Comparison of ENCODE assay signal across 18 mouse cellular contexts in genomic region chr7:112457920-112458319, GRCm38 (mm10). TPM values are rescaled to one million over a fixed set of nuclear protein-coding genes. Genes with fewer than 3 reads are reported as not detected.
A peak's percentile ranks its signal among the peaks of the same experiment; 100 is the strongest.
DNase-seq lines count a peak whose midpoint lies in the region; ATAC-seq and TF ChIP-seq lines count a peak whose summit lies in the region.
"Had no signal": no experiment of that assay in that cellular context is flagged by ENCODE, and none has a peak within 500 bp of the region (broad histone marks: within the 10 kb centered on the region; RNA-seq: fewer than 3 reads in every experiment).

No protein-coding gene starts in this region.

- no peak for ATAC-seq in midbrain, embryonic 11.5 days (ENCODE audit: low FRiP score)
- ATAC-seq in midbrain, embryonic 16.5 days = no peak
- no peak for ATAC-seq in CD4-positive, CD25-positive, alpha-beta regulatory T cell, adult 4 months
- ATAC-seq: activated CD4-positive, CD25-positive, alpha-beta regulatory T cell, adult 4 months; forebrain, embryonic 13.5 days had no signal

- peaks cover 10% of the 10 kb centered on the region; the same call in 1 of the 2 replicates for H3K4me1 ChIP-seq in midbrain, embryonic 11.5 days (ENCODE audit: control insufficient read depth, insufficient read depth, low read length)
- peaks cover 3% of the 10 kb centered on the region; the same call in 1 of the 2 replicates for H3K4me1 ChIP-seq in midbrain, embryonic 16.5 days (ENCODE audit: control insufficient read depth, insufficient read depth, low read length)

- intact Hi-C loops in left cerebral cortex, postnatal 4 days (cut with DNase I) = no loop called here

- H3K4me2 ChIP-seq in midbrain, embryonic 11.5 days = no peak overlapping the region
- H3K4me2 ChIP-seq in midbrain, embryonic 16.5 days (ENCODE audit: low read length) = no peak overlapping the region
- H3K4me2 ChIP-seq in myocyte (ENCODE audit: low read depth) = peak overlapping the region; percentile 52
- H3K4me2 ChIP-seq: embryonic facial prominence, embryonic 12.5 days; forebrain, embryonic 13.5 days; heart, embryonic 15.5 days; hindbrain, embryonic 14.5 days had no signal

- no peak for TF ChIP-seq POLR2A in myocyte (IDR thresholded peaks at IDR 0.05; ENCODE audit: insufficient read length, low read depth)

- H3K9ac ChIP-seq in midbrain, embryonic 11.5 days (ENCODE audit: low read length) = no peak overlapping the region
- no peak overlapping the region for H3K9ac ChIP-seq in midbrain, embryonic 16.5 days (ENCODE audit: low read depth, low read length)
- H3K9ac ChIP-seq: embryonic facial prominence, embryonic 12.5 days; forebrain, embryonic 13.5 days; heart, embryonic 15.5 days; hindbrain, embryonic 14.5 days had no signal

- WGBS in midbrain, embryonic 11.5 days = 87% methylated on average over 4 of the region's 4 CpGs
- 89% methylated on average over 4 of the region's 4 CpGs for WGBS in midbrain, embryonic 16.5 days

- H3K79me2 ChIP-seq in myocyte (ENCODE audit: control insufficient read depth, insufficient read depth) = peaks cover 62% of the 10 kb centered on the region

- no peaks in the 10 kb centered on the region for H3K9me3 ChIP-seq in midbrain, embryonic 11.5 days (ENCODE audit: control insufficient read depth, low read length)
- H3K9me3 ChIP-seq in midbrain, embryonic 16.5 days (replicated peaks; ENCODE audit: control insufficient read depth, low read length, poor library complexity, severe bottlenecking) = no peaks in the 10 kb centered on the region
- H3K9me3 ChIP-seq: embryonic facial prominence, embryonic 12.5 days; forebrain, embryonic 13.5 days; heart, embryonic 15.5 days; hindbrain, embryonic 10.5 days had no signal

- H3K27me3 ChIP-seq in midbrain, embryonic 11.5 days (ENCODE audit: control insufficient read depth, insufficient read depth, low read length) = no peaks in the 10 kb centered on the region
- H3K27me3 ChIP-seq in midbrain, embryonic 16.5 days (ENCODE audit: control insufficient read depth, insufficient read depth, low read depth, low read length) = no peaks in the 10 kb centered on the region
- no peaks in the 10 kb centered on the region for H3K27me3 ChIP-seq in myocyte (ENCODE audit: control insufficient read depth, insufficient read depth, insufficient read length)
- H3K27me3 ChIP-seq: embryonic facial prominence, embryonic 12.5 days; forebrain, embryonic 13.5 days; heart, embryonic 15.5 days; Patski had no signal

- DNase-seq in layer of hippocampus, adult 11-12 months (ENCODE audit: low spot score) = peak; percentile 6
- DNase-seq in layer of hippocampus, postnatal 25 days (ENCODE audit: extremely low spot score in 1 of 2, low spot score in 1 of 2) = no peak
- peak; percentile 33 for DNase-seq in midbrain, embryonic 11.5 days (ENCODE audit: low spot score, missing footprints)
- no peak for DNase-seq in left cerebral cortex, postnatal 4 days
- DNase-seq: gastrocnemius, postnatal 25 days had no signal

- H3K4me3 ChIP-seq in midbrain, embryonic 11.5 days (ENCODE audit: low read depth, low read length) = no peak overlapping the region
- H3K4me3 ChIP-seq in midbrain, embryonic 16.5 days (ENCODE audit: low read depth, low read length) = no peak overlapping the region
- no peak overlapping the region for H3K4me3 ChIP-seq in myocyte
- H3K4me3 ChIP-seq: embryonic facial prominence, embryonic 12.5 days; forebrain, embryonic 13.5 days; gastrocnemius, adult 2 months; heart, embryonic 15.5 days; hindbrain, embryonic 10.5 days had no signal

- H3K27ac ChIP-seq in midbrain, embryonic 11.5 days (ENCODE audit: low read depth, low read length) = no peak overlapping the region
- no peak overlapping the region for H3K27ac ChIP-seq in midbrain, embryonic 16.5 days (ENCODE audit: low read length)
- H3K27ac ChIP-seq: embryonic facial prominence, embryonic 12.5 days; forebrain, embryonic 13.5 days; heart, embryonic 15.5 days; hindbrain, embryonic 10.5 days; hindbrain, embryonic 14.5 days had no signal

- no peak overlapping the region for H3ac ChIP-seq in myocyte (ENCODE audit: control insufficient read depth, insufficient read length)

- H3K36me3 ChIP-seq in midbrain, embryonic 11.5 days (ENCODE audit: control insufficient read depth, insufficient read depth, low read length) = no peaks in the 10 kb centered on the region
- no peaks in the 10 kb centered on the region for H3K36me3 ChIP-seq in midbrain, embryonic 16.5 days (ENCODE audit: control insufficient read depth, insufficient read depth, low read length)
- H3K36me3 ChIP-seq in myocyte (ENCODE audit: control insufficient read depth, insufficient read depth) = no peaks in the 10 kb centered on the region
- H3K36me3 ChIP-seq: embryonic facial prominence, embryonic 12.5 days; heart, embryonic 15.5 days; hindbrain, embryonic 10.5 days had no signal

TF ChIP-seq in myocyte, 11 proteins besides CTCF, POLR2A, EP300 and RAD21:
- TF ChIP-seq MAX (IDR thresholded peaks at IDR 0.05; ENCODE audit: low read depth) (no peak), REST (IDR thresholded peaks at IDR 0.05; ENCODE audit: insufficient read depth, insufficient read length) (no peak), USF1 (IDR thresholded peaks at IDR 0.05; ENCODE audit: low read depth) (no peak), MYOG (IDR thresholded peaks at IDR 0.05; ENCODE audit: control insufficient read depth in 1 of 3, insufficient read depth in 1 of 3, insufficient read length in 2 of 3, low read depth in 2 of 3) (peak in 1 of 3 experiments; percentile 47), SRF (IDR thresholded peaks at IDR 0.05; ENCODE audit: control insufficient read depth, insufficient read length, low read depth) (no peak), E2F4 (IDR thresholded peaks at IDR 0.05; ENCODE audit: insufficient read depth) (no peak), MYOD1 (IDR thresholded peaks at IDR 0.05; ENCODE audit: control insufficient read depth in 1 of 3, insufficient read length in 2 of 3, low read depth in 2 of 3) (peak in 2 of 3 experiments; percentile 54 to 58), POLR2AphosphoS2 (IDR thresholded peaks at IDR 0.05; ENCODE audit: insufficient read length, low read depth) (no peak), TCF3 (IDR thresholded peaks at IDR 0.05; ENCODE audit: insufficient read length, low read depth) (no peak), TCF12 (IDR thresholded peaks at IDR 0.05; ENCODE audit: insufficient read depth, poor library complexity, severe bottlenecking) (no peak), CEBPB (IDR thresholded peaks at IDR 0.05; ENCODE audit: insufficient read depth, poor library complexity, severe bottlenecking) (no peak)

RNA-seq across cellular contexts. Expression of gene Parva, which starts 30.6 kb away (rescaled TPM):
- total RNA-seq in layer of hippocampus, postnatal 25 days (2021) = 10 to 100 TPM; 47.7 to 49.8 TPM
- 50.0 and 50.2 TPM in 2 replicates for polyA plus RNA-seq in midbrain, embryonic 11.5 days (2014; fragmentation: Nextera tagmentation; extraction: Ambion mirVana)
- 24.5 and 24.9 TPM in 2 replicates for polyA plus RNA-seq in midbrain, embryonic 16.5 days (2015; fragmentation: Nextera tagmentation; extraction: Ambion mirVana)
- polyA plus RNA-seq in myocyte (2012; fragmentation: generic; extraction: Trizol) = 78.3 TPM
- not detected for polyA plus RNA-seq in CD4-positive, CD25-positive, alpha-beta regulatory T cell, adult 4 months (2017; shearing (Covaris generic))
- 10 to 100 TPM; 25.6 to 26.8 TPM for total RNA-seq in left cerebral cortex, postnatal 4 days (2021)
- total RNA-seq: granulocyte monocyte progenitor cell, adult 5-6 weeks; MEL had no signal
- polyA plus RNA-seq: activated CD4-positive, CD25-positive, alpha-beta regulatory T cell, adult 4 months had no signal

Comparison
In these comparisons a context has a peak if more than half of its experiments do, and no peak if none do; other contexts are left out.
1. DNase-seq: peak in layer of hippocampus, adult 11-12 months (single experiment) and midbrain, embryonic 11.5 days (single experiment); none in layer of hippocampus, postnatal 25 days (0 of 2) and left cerebral cortex, postnatal 4 days (single experiment).
2. RNA of gene Parva, which starts 30.6 kb away (polyA plus RNA-seq): 78.3 TPM in myocyte (single experiment), 50.0 to 50.2 TPM in midbrain, embryonic 11.5 days and 24.5 to 24.9 TPM in midbrain, embryonic 16.5 days; not detected in CD4-positive, CD25-positive, alpha-beta regulatory T cell, adult 4 months; every median in the first group is over 10 times any median in the second.